Mouse (Mus musculus): ENCODE data around the gene Ctf1. TPM values are rescaled to one million over a fixed set of nuclear protein-coding genes. Genes with fewer than 3 reads are reported as not detected.

The Ctf1 gene
- total RNA-seq (2012; rRNA removed) (not detected in 2 replicates), total RNA-seq (2014; rRNA removed) (not detected in 2 replicates), polyA plus RNA-seq (2012; ENCODE audit: insufficient read length, low read depth) (not detected in 2 replicates)

GRCm38 (mm10) chr7:127712461-127713385, at the start of gene Ctf1:
Ctf1 (plus strand) TSS chr7:127712736.
- Histone ChIP-seq H3K36me3 (replicated peaks in 1 of 2; ENCODE audit: control insufficient read depth in 1 of 2, insufficient read depth in 1 of 2, low read length in 1 of 2) (no peaks in the 10 kb centered on the region), H3K27me3 (replicated peaks) (peaks cover 6% of the 10 kb centered on the region), H3K4me2 (ENCODE audit: insufficient read depth, low read depth, poor library complexity, severe bottlenecking) (no peak within 1 kb of the TSS), H3K79me2 (replicated peaks; ENCODE audit: control insufficient read depth, extremely low read depth, insufficient read depth, poor library complexity, severe bottlenecking) (no peaks in the 10 kb centered on the region), H3K9ac (ENCODE audit: insufficient read depth, low read depth) (no peak within 1 kb of the TSS), H3K27ac (ENCODE audit: insufficient read depth, low read depth) (no peak within 1 kb of the TSS), H3K9me3 (replicated peaks; ENCODE audit: low read length) (no peaks in the 10 kb centered on the region), H3K4me1 (ENCODE audit: control insufficient read depth in 1 of 2, insufficient read depth in 2 of 2) (peaks cover 2 to 6% of the 10 kb centered on the region in 2 experiments; a peak in 2 of 4 replicates), H3K4me3 (replicated peaks in 1 of 3; ENCODE audit: low read depth in 2 of 3, low read length in 2 of 3, poor library complexity in 1 of 3) (no peak within 1 kb of the TSS)
- in situ Hi-C loops (cut with MboI; ENCODE audit: low pct_ligation_motif_present, low pct_unique_long_range_greater_than_20kb, low sequenced_read_pairs) (no loop called here), dilution Hi-C loops (cut with MboI; ENCODE audit: extremely low pct_ligation_motif_present, extremely low pct_unique_long_range_greater_than_20kb, low sequenced_read_pairs) (no loop called here)
- no peak for DNase-seq (ENCODE audit: extremely low read depth)
- TF ChIP-seq USF2 (conservative IDR thresholded peaks at IDR 0.05; ENCODE audit: low read depth, low read length) (no peak), KAT2A (IDR thresholded peaks at IDR 0.05; ENCODE audit: insufficient replicate concordance, low read length) (0 out of 2 replicates have a peak, but pooled peaks have one; percentile 22), HCFC1 (IDR thresholded peaks at IDR 0.05; ENCODE audit: low read depth, low read length) (peak; percentile 77)

DNA sequence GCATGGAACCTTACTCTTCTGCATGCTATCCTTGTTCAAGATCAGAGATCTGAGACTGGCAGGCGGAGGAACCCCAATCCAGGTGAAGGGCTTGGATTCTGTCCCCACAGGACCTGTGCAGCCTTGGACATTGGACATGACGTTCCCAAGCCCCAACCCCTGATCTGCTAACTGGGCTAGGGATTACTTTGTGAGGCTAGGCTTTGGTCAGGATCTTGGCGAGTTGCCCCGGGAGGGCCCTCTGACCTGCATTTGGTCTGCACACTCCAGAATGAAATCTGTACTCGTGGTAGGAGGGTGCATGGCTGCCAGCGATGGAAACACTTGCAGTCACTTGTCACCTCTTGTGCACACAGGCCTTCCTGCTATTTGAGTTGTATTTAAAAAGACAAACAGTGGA, 49.6 kb upstream of the Ctf1 start:
- Histone ChIP-seq H3K4me1 (ENCODE audit: control insufficient read depth in 1 of 2, insufficient read depth in 2 of 2) (no peaks in the 10 kb centered on the region; a peak in 1 of 4 replicates), H3K9me3 (replicated peaks; ENCODE audit: low read length) (no peaks in the 10 kb centered on the region), H3K27ac (ENCODE audit: insufficient read depth, low read depth) (no peak overlapping the region), H3K4me3 (replicated peaks in 1 of 3; ENCODE audit: low read depth in 2 of 3, low read length in 2 of 3, poor library complexity in 1 of 3) (no peak overlapping the region), H3K36me3 (replicated peaks in 1 of 2; ENCODE audit: control insufficient read depth in 1 of 2, insufficient read depth in 1 of 2, low read length in 1 of 2) (peaks cover 0 to 17% of the 10 kb centered on the region in 2 experiments), H3K27me3 (replicated peaks) (no peaks in the 10 kb centered on the region), H3K4me2 (ENCODE audit: insufficient read depth, low read depth, poor library complexity, severe bottlenecking) (no peak overlapping the region), H3K79me2 (replicated peaks; ENCODE audit: control insufficient read depth, extremely low read depth, insufficient read depth, poor library complexity, severe bottlenecking) (no peaks in the 10 kb centered on the region), H3K9ac (ENCODE audit: insufficient read depth, low read depth) (no peak overlapping the region)
- in situ Hi-C loops (cut with MboI; ENCODE audit: low pct_ligation_motif_present, low pct_unique_long_range_greater_than_20kb, low sequenced_read_pairs) (loop anchor here (10.0 kb wide), 1 partner anchor 938 kb away; no protein-coding TSS in a partner anchor), dilution Hi-C loops (cut with MboI; ENCODE audit: extremely low pct_ligation_motif_present, extremely low pct_unique_long_range_greater_than_20kb, low sequenced_read_pairs) (no loop called here)
- DNase-seq (ENCODE audit: extremely low read depth) = no peak
- TF ChIP-seq USF2 (conservative IDR thresholded peaks at IDR 0.05; ENCODE audit: low read depth, low read length) = no peak
- TF ChIP-seq SMC3 (IDR thresholded peaks at IDR 0.05; ENCODE audit: low read depth, low read length) = no peak
- no peak for TF ChIP-seq E2F4 (IDR thresholded peaks at IDR 0.05; ENCODE audit: insufficient replicate concordance, low read depth, low read length)
- no peak for TF ChIP-seq MAFK (IDR thresholded peaks at IDR 0.05; ENCODE audit: insufficient replicate concordance, low read length)

GRCm38 (mm10) chr7:127666066-127666654, 46.4 kb upstream of the Ctf1 start:
- no peaks in the 10 kb centered on the region; a peak in 1 of 4 replicates for H3K4me1 ChIP-seq (ENCODE audit: control insufficient read depth in 1 of 2, insufficient read depth in 2 of 2)
- H3K4me2 ChIP-seq (ENCODE audit: insufficient read depth, low read depth, poor library complexity, severe bottlenecking) = no peak overlapping the region
- no peaks in the 10 kb centered on the region for H3K9me3 ChIP-seq (replicated peaks; ENCODE audit: low read length)
- H3K9ac ChIP-seq (ENCODE audit: insufficient read depth, low read depth) = no peak overlapping the region
- peaks cover 0 to 17% of the 10 kb centered on the region in 2 experiments for H3K36me3 ChIP-seq (replicated peaks in 1 of 2; ENCODE audit: control insufficient read depth in 1 of 2, insufficient read depth in 1 of 2, low read length in 1 of 2)
- H3K4me3 ChIP-seq (replicated peaks in 1 of 3; ENCODE audit: low read depth in 2 of 3, low read length in 2 of 3, poor library complexity in 1 of 3) = no peak overlapping the region
- no peak overlapping the region for H3K27ac ChIP-seq (ENCODE audit: insufficient read depth, low read depth)
- no peaks in the 10 kb centered on the region for H3K27me3 ChIP-seq (replicated peaks)
- dilution Hi-C loops (cut with MboI; ENCODE audit: extremely low pct_ligation_motif_present, extremely low pct_unique_long_range_greater_than_20kb, low sequenced_read_pairs) = no loop called here
- TF ChIP-seq CHD1 (IDR thresholded peaks at IDR 0.05; ENCODE audit: low read depth, low read length) (no peak), KAT2A (IDR thresholded peaks at IDR 0.05; ENCODE audit: insufficient replicate concordance, low read length) (no peak)
- in situ Hi-C loops (cut with MboI; ENCODE audit: low pct_ligation_motif_present, low pct_unique_long_range_greater_than_20kb, low sequenced_read_pairs) = loop anchor here (10.0 kb wide), 1 partner anchor 941 kb away; no protein-coding TSS in a partner anchor
- H3K79me2 ChIP-seq (replicated peaks; ENCODE audit: control insufficient read depth, extremely low read depth, insufficient read depth, poor library complexity, severe bottlenecking) = no peaks in the 10 kb centered on the region
- DNase-seq (ENCODE audit: extremely low read depth) = no peak

All from CH12.LX (cell line).